Mouse (Mus musculus) thymus, postnatal 4 days (tissue): ENCODE measurements around the gene Gne.
A peak's percentile ranks its signal among the peaks of the same experiment; 100 is the strongest.

Source experiments
- DNase-seq: peaks from one replicate; pipeline ENCODE4 v3.0.0; 2021

The Gne gene

GRCm38 (mm10) chr4:44022766-44023165 lies 61.2 kb downstream of the Gne start:
- peak; percentile 30 for DNase-seq

- peak; percentile 32 for DNase-seq
Measured at GRCm38 (mm10) chr4:44022323-44022722, 61.7 kb downstream of the Gne start.

GRCm38 (mm10) chr4:44016791-44017190 lies 67.2 kb downstream of the Gne start:
- DNase-seq: no peak

GRCm38 (mm10) chr4:44016071-44016470 lies 67.9 kb downstream of the Gne start:
- DNase-seq: no peak

DNA sequence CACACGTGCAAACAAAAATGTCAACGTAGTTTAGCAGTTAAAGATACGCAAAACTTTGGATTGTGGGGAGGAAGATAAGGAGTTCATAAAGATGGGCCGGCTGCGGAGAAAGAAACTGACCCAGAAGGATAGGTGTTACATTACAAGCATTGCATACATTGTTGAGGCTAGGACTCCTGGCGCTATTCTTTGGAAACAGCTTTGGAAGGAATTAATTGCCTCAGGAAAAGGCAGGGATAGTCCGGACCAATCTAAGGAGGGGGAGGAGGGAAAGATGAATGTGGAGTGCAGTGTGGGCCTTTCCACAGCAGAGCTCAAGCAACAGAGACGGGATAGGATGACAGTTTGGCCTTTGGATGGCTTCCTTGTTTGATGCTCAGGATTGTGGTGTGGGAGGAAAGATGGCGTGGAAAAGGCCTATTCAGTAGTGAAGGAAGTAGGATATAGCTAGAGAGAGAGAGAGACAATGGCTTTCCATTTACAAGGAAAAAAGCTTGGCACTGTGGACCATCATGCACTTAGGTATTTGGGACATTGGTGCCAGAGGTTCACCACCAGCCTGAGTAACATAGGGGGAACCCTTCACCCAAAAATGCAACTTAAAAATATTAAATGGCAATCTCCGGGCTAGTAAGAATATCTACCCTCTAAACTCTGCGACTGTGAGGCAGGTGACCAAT lies 70.4 kb downstream of the Gne start:
- no peak for DNase-seq

- peak; percentile 84 for DNase-seq
Measured at GRCm38 (mm10) chr4:44012376-44013367, 71.3 kb downstream of the Gne start.

- DNase-seq: no peak
Measured at GRCm38 (mm10) chr4:44011799-44012198, 72.2 kb downstream of the Gne start.

DNA sequence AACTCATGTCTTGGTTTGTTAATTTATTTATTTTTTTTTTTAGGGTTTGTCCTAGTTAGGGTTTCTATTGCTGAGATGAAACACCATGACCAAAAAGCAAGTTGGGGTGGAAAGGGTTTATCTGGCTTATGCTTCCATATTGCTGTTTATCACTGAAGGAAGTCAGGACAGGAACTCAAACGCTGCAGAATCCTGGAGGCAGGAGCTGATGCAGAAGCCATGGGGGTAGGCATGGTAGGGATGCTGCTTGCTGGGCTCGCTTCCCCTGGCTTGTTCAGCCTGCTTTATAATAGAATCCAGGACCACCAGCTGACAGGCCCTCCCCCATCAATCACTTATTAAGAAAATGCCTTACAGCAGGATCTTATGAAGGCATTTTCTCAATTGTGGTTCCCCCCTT lies 73.1 kb downstream of the Gne start:
- no peak for DNase-seq

GRCm38 (mm10) chr4:44010176-44010575 lies 73.8 kb downstream of the Gne start:
- DNase-seq: no peak

GRCm38 (mm10) chr4:44004623-44005409 lies 79.2 kb downstream of the Gne start:
- no peak for DNase-seq

DNA sequence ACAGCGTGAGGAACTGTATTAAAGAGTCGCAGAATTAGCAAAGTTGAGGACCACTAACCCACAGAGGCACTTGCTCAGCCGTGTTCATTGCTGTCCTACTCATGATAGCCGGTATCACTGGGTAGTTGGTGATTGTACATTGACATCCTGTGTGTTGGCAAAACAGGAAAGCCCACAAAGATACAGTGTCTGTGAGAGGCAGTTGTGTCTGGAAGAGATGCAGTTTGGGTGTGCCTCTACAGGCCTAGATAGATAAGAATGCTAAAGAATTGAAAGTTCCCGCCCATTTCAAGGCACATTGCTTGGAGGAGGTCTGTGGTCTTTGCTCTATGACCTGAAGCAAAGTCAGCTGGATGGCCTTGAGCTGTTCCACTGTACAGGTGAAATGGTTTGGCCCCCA lies 79.9 kb downstream of the Gne start, which contains the start of gene Clta:
TSS of gene Clta (plus strand) at position 327 of the 400 bp plus-strand sequence.
- no peak for DNase-seq

DNA sequence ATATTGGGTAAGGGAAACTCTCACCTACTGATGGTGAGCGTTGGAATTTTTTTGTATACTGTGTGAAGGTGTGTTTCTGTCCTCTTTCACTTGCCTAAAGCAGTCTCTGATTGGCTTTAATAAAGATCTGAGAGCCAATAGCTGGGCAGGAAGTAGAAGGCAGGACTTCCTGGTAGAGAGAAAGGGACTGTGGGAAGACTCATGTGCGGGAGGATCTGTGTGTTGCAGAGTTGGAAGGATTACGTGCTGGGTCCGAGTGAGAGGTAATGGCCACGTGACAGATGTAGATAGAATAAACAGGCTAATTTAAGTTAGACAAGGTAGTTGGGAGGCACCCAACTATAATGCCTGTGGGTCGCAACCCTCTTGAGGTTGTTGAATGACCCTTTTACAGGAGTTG lies 80.4 kb downstream of the Gne start:
- DNase-seq: no peak

- DNase-seq: no peak
Measured at GRCm38 (mm10) chr4:43994342-43994741, 89.6 kb downstream of the Gne start.

DNA sequence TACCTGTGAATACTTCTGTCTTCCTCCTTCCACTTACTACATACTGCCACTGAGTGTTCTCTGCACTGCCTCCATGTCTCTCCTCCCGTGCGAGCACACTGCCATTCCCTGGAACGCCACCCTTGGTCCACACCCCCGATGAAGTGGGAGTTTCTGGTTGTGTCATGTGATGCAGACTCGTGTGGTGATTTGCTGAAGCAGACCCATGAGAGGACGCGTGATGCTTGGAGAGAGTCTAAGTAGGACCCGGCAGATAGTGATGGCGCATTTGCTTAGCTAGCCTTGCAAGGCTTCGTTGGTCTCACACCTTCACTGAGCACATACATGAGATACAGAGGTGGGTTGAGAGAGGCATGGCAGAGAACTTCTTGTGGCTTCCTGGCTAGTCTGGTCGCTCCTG lies 90.9 kb downstream of the Gne start:
- DNase-seq: no peak

GRCm38 (mm10) chr4:43988976-43989375 lies 95.0 kb downstream of the Gne start:
- no peak for DNase-seq

GRCm38 (mm10) chr4:43984326-43984725 lies 99.7 kb downstream of the Gne start:
- no peak for DNase-seq
